Mouse (Mus musculus) monocyte, adult 2 months (primary cell): ENCODE results near the gene Pcx.

Source experiments
- DNase-seq, 2 experiments: peaks; one replicate each; pipeline ENCODE4 v3.0.0; 2022; ENCODE audit warnings: low spot score in 2 of 2, low read depth in 1 of 2

Gene Pcx

GRCm38 (mm10) chr19:4547801-4548200, 37.5 kb downstream of the Pcx start:
- DNase-seq: no peak

- no peak for DNase-seq
Observed at GRCm38 (mm10) chr19:4548305-4548883, 38.1 kb downstream of the Pcx start.

GRCm38 (mm10) chr19:4554248-4554647, 44.0 kb downstream of the Pcx start:
- DNase-seq: no peak

GRCm38 (mm10) chr19:4555086-4555485, 44.8 kb downstream of the Pcx start:
- no peak for DNase-seq

- no peak for DNase-seq
Observed at GRCm38 (mm10) chr19:4556787-4557186, 46.5 kb downstream of the Pcx start.

- no peak for DNase-seq
Observed at GRCm38 (mm10) chr19:4557796-4558569, 47.7 kb downstream of the Pcx start.

- no peak for DNase-seq
Observed at GRCm38 (mm10) chr19:4558570-4558955, 48.3 kb downstream of the Pcx start.

GRCm38 (mm10) chr19:4559011-4559410, 48.7 kb downstream of the Pcx start:
- DNase-seq: no peak

GRCm38 (mm10) chr19:4559588-4559987, 49.3 kb downstream of the Pcx start:
- DNase-seq: no peak

GRCm38 (mm10) chr19:4560205-4560604, 49.9 kb downstream of the Pcx start:
- DNase-seq: no peak

- no peak for DNase-seq
Observed at GRCm38 (mm10) chr19:4565678-4566077, 55.4 kb downstream of the Pcx start.

- no peak for DNase-seq
Observed at GRCm38 (mm10) chr19:4566880-4567279, 56.6 kb downstream of the Pcx start.

GRCm38 (mm10) chr19:4567665-4568064, 57.4 kb downstream of the Pcx start:
- no peak for DNase-seq

GRCm38 (mm10) chr19:4568832-4569231, 58.6 kb downstream of the Pcx start:
- no peak for DNase-seq

GRCm38 (mm10) chr19:4569356-4570236, 59.3 kb downstream of the Pcx start:
- no peak for DNase-seq

GRCm38 (mm10) chr19:4570237-4570613, 60.0 kb downstream of the Pcx start:
- no peak for DNase-seq

- DNase-seq: no peak
Observed at GRCm38 (mm10) chr19:4570815-4571214, 60.5 kb downstream of the Pcx start.

GRCm38 (mm10) chr19:4571658-4572057, 61.4 kb downstream of the Pcx start:
- no peak for DNase-seq

- DNase-seq: no peak
Observed at GRCm38 (mm10) chr19:4572061-4572460, 61.8 kb downstream of the Pcx start.

GRCm38 (mm10) chr19:4572467-4572866, 62.2 kb downstream of the Pcx start:
- no peak for DNase-seq

GRCm38 (mm10) chr19:4573241-4573640, 63.0 kb downstream of the Pcx start:
- no peak for DNase-seq

GRCm38 (mm10) chr19:4578799-4579198, 68.5 kb downstream of the Pcx start:
- DNase-seq: no peak
